Mouse (Mus musculus) megakaryocyte, embryonic 14.5 days (primary cell): Measurements from ENCODE around the gene Apold1.

Experiments
- FLI1 ChIP-seq: IDR thresholded peaks from 2 replicates; pipeline ENCODE4 v1.6.1; 2012; ENCODE audit warnings: low read length, inconsistent platforms, mixed read lengths
- GATA1 ChIP-seq: IDR thresholded peaks from 3 replicates; pipeline ENCODE4 v1.6.1; 2012; ENCODE audit warnings: mixed read lengths, low read length, inconsistent platforms, borderline replicate concordance

- TF ChIP-seq GATA1 = no peak
- TF ChIP-seq FLI1 = no peak
Observed at GRCm38 (mm10) chr6:134996918-134997317, 15.4 kb downstream of the Apold1 start.
